Mouse (Mus musculus): ENCODE measurements around the gene Ass1.
A peak's percentile ranks its signal among the peaks of the same experiment; 100 is the strongest.

Gene Ass1

DNA sequence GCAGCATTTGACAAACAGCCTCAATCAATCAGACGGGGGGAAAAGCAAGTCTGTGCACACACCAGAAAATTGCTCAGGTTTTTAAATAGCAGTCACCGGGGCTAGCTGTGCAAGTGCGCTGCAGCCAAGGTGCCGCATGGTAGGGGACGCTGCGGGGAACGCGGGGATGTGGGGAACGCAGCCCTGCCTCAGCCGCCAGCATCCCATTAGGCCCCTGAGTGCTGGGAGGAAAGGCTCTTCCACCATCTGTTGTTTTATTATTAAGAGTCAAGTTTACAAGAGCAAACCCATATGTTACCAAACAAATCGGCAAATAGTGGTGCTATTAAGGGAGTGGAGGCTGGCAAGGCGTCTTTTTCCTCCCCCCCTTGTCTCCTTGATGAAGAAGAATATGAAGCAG lies 19.2 kb downstream of the Ass1 start:
- no peak for DNase-seq (ENCODE audit: low spot score in 2 of 2)

- no peak for DNase-seq (ENCODE audit: low spot score in 2 of 2)
These were observed 20.5 kb downstream of the Ass1 start for GRCm38 (mm10) chr2:31490556-31490955.

DNA sequence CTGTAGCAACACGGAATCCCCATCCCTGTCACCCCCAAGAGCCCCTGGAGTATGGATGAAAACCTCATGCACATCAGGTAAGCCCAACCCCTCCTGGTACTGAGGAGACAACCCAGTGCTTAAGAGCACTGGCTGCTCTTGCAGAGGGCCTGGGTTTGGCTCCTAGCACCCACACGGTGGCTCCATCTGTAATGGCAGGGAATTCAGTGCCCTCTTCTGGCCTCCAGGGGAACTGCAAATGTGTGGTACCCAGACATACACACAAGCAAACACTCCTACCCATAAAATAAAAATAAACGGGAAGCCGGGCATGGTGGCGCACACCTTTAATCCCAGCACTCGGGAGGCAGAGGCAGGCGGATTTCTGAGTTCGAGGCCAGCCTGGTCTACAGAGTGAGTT lies 22.3 kb downstream of the Ass1 start:
- no peak for DNase-seq (ENCODE audit: low spot score in 2 of 2)

DNA sequence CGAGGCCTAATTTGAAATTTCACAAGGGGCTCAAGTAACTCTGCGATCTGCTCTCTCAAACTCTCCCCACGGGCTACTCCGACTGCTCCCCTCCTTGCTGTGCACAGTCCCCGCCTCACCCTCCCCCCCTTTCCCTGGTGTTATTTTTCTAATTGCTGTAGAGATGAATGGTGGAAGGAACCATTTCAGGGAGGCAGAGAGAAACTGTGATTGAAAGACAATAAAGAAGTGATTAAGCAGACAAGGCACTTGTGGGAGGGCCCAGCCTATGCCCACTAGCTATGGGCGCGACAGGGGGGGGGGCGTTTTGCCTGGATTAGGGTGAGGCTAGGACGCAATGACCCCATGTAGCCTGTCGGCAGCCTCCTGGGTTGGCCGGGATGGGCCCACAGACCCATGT lies 23.2 kb downstream of the Ass1 start:
- no peak for DNase-seq (ENCODE audit: low spot score in 2 of 2)

GRCm38 (mm10) chr2:31494315-31494714 lies 24.3 kb downstream of the Ass1 start:
- DNase-seq (ENCODE audit: low spot score in 2 of 2): no peak

GRCm38 (mm10) chr2:31495046-31495476 lies 25.1 kb downstream of the Ass1 start:
- DNase-seq (ENCODE audit: low spot score in 2 of 2): no peak

DNA sequence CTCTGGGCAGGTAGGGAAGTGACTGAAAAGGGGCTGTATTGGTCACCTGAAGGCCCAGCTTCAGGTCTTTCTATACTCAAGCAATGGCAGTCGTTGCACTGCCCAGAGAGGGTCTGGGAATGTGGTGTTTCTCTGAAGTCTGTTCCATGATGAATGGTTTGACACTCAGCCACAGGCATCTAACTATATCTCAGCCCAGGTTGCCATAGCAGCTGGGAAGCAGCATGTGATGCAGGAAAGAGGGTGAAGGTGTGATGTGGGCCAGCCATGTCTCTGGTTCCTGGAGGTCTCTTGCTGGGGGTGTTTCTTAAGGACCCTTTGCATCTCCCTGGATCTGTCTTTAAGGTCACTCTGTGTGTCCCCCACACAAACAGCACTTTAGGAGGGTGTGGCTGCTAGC lies 26.1 kb downstream of the Ass1 start:
- peak; percentile 43 to 63 for DNase-seq (ENCODE audit: low spot score in 2 of 2)

- DNase-seq (ENCODE audit: low spot score in 2 of 2): no peak
These were observed 27.1 kb downstream of the Ass1 start for GRCm38 (mm10) chr2:31497113-31497512.

- no peak for DNase-seq (ENCODE audit: low spot score in 2 of 2)
These were observed 27.6 kb downstream of the Ass1 start for GRCm38 (mm10) chr2:31497635-31498034.

GRCm38 (mm10) chr2:31499327-31500291 lies 29.6 kb downstream of the Ass1 start:
- no peak for DNase-seq (ENCODE audit: low spot score in 2 of 2)

DNA sequence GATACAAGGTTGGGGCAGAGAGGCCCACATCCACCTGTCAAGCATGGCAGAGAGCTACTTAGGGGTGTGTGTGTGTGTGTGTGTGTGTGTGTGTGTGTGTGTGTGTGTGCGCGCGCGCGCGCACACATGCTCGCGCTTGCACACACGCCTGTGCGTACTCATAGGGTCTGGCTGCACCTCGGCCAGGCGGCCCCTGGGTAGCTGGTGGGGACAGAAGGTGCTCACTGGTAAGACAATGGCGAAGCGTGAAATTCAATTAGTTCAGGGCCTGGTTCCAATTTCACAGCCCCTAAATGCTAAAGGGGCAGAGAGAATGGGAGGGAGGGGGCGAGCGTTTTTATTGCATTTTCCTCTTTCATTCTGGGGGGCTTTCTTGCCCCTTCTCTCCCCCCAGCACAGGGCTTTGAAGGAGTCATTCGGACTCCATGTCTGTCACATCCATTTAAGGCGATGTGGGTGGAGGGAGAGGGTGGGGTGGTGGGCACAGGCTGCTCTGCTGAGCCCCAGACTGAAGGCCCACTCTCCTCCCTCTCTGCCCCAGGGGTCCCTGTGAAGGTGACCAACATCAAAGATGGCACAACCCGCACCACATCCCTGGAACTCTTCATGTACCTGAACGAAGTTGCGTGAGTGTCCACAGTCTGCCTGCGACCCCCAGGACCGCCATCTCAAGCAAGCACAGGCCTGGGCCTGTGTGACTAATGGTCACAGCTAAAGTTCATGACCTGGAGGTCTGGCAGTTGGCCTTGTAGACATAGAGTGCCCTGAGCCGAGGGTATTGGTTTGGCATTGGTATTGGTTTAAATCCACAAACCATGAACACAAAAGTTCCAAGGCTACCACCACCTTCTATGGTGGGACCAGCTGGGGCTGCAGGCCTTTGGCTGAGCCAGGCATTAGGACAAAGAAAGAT lies 30.5 kb downstream of the Ass1 start:
- DNase-seq (ENCODE audit: low spot score in 2 of 2): no peak

DNA sequence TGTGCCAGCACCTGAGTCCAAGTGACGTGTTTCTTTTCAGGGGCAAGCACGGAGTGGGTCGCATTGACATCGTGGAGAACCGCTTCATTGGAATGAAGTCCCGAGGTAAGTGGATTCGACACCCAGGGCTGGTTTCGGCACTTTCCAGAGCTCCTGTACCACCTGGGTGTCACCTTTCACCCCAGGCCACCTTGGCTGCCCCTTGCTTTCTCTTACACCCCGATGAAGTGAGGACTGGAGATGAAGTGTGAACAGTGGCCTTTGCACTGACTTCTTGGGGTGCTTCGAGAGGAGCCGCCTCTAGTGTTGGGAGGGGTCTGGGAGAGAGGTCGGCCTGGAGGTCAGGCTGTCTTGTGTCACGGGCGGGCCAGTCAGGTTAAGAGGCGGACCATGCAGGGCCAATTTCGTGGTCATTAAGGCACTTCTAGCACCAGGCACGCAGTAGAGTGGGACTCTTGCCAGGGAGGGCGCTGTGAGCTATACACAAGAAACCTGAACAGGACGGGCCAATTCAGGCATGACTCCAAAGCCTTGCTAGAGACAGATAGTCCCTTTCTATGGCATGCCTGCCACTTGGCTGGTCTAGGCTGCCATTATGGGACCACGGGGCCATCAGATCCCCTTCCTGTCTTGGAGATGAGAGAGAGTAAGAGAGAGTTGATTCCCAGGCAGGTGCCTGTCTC lies 31.6 kb downstream of the Ass1 start:
- DNase-seq (ENCODE audit: low spot score in 2 of 2): peak in 1 of 2 experiments; percentile 49

DNA sequence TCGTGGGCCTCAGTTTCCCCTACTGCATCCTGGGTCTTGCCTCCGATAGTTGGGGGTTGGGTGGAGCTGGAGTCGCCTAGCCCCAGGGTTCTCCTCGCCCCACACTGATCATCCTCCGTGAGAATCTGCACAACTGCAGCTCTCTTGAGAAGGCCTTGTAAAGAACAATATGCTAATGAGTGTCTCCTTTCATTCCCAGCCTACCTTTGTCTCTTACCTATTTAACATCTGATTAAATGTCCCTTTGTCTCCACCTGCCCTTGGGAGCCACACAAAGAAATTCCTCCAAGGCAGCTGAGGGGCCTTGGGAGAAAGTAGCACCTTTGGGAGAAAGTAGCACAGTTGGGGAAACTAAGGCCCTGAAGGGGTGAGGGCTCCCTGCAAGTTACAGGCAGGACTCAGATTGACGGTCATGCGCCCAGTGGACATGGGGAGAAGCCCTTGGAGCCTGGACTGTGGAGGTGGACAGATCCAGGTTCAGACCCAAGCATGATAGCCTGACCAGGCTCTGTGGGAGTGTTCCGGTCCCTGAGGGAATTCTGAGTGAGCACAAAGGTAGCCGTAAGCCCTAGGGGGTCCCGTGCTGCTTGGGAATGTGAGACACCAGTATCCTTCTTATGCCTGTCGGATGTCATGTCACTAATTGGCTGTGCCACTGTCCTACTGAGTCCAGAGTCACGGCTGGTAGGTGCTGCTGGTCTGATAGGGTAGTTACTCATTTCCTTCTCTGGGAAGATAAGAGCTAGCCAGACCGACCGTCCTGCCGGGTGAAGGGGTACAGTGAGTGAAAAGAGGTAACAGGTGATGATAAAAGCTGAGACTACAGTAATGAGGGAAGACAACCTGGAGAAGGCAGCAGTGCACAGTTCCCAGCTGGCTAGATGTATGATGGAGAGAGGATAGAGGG lies 32.9 kb downstream of the Ass1 start:
- DNase-seq (ENCODE audit: low spot score in 2 of 2): no peak

GRCm38 (mm10) chr2:31505472-31505871 lies 35.5 kb downstream of the Ass1 start:
- DNase-seq (ENCODE audit: low spot score in 2 of 2): peak in 1 of 2 experiments; percentile 53

GRCm38 (mm10) chr2:31508851-31509250 lies 38.8 kb downstream of the Ass1 start:
- no peak for DNase-seq (ENCODE audit: low spot score in 2 of 2)

- no peak for DNase-seq (ENCODE audit: low spot score in 2 of 2)
These were observed 41.3 kb downstream of the Ass1 start for GRCm38 (mm10) chr2:31511316-31511715.

GRCm38 (mm10) chr2:31516557-31516956 lies 46.5 kb downstream of the Ass1 start:
- no peak for DNase-seq (ENCODE audit: low spot score in 2 of 2)

DNA sequence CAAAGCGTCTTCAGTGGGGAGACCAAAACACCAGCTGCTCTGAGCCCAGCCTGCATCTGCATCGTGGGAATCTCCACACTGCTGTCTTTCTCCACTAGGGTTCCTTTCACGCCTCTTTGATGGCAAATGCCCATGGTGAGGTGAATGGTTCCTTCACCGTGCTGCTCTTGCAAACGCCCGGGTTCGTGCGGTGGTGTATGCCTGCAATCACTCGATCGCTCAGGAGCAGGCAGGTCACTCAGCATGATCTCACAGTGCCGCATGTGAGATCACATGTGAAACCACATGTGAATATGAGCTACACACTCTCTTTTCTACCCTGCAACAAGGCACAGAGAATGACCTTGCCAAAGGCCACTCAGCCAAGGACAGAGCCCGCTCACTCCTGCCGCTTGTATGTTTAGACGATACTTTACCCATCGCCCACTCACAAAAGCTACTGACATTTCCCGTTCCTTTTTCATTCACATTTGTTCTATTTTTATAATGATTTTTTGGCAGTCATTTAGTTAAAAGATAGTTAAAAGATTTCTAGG lies 51.9 kb downstream of the Ass1 start:
- DNase-seq (ENCODE audit: low spot score in 2 of 2): no peak

DNA sequence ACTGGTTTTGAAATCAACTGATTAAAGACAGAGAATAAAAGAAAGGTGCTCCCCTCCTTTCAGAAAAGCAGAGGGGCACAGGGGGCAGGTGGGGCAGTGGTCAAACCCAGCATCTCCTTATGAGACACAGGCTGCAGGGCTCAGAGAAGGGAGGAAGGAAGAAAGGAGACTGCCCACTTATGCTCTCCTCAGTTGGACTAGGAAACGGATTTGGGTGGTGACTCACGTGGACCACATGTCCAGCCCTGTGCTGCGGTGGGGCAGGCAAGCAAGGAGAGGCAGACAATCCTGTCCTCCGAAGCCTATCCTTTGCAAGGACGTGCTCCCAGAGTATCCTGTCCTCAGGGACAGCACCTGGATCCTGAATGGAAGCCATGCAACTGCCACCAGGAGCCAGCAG lies 54.6 kb downstream of the Ass1 start:
- no peak for DNase-seq (ENCODE audit: low spot score in 2 of 2)

DNA sequence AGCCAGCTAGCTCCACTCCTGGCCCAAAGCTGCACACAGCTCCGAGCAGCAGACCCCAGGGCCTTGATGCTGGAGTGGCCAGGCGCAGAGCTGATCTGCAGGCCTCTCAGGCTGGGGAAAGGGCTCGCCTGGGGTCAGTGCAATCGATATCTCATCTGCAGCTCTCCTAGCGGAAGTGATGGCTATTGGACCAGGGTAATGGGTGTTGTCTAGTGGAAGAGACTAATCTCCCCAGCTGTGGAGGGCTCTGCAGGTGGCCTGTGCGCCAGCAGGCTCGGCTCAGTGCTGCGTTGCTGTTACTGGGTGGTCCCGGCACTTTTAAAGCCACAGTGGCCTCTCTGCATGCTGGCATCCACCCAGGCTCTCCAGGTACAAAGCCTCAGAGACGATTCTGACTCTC lies 55.8 kb downstream of the Ass1 start:
- no peak for DNase-seq (ENCODE audit: low spot score in 2 of 2)

GRCm38 (mm10) chr2:31530201-31530600 lies 60.2 kb downstream of the Ass1 start:
- DNase-seq (ENCODE audit: low spot score in 2 of 2): no peak

Measured in right cerebral cortex, postnatal 10 days (tissue).